Mouse (Mus musculus): ENCODE results near the gene Ankrd7.
"Not testable (repeated sequence)": the region's sequence is repeated elsewhere in the genome, so short reads cannot be mapped to it uniquely, and the experiment has no call there.

Ankrd7 gene

GRCm38 (mm10) chr6:18866018-18866417 lies at the start of gene Ankrd7:
Gene Ankrd7, plus strand, starts transcription at chr6:18866318.
- no peak for DNase-seq

GRCm38 (mm10) chr6:18819343-18819742 lies 46.8 kb upstream of the Ankrd7 start:
- peak; percentile 80 for DNase-seq

GRCm38 (mm10) chr6:18820246-18820645 lies 45.9 kb upstream of the Ankrd7 start:
- DNase-seq, result no peak

GRCm38 (mm10) chr6:18822812-18823211 lies 43.3 kb upstream of the Ankrd7 start:
- DNase-seq, result peak; percentile 1

- no peak for DNase-seq
Observed at GRCm38 (mm10) chr6:18832958-18833357, 33.2 kb upstream of the Ankrd7 start.

- DNase-seq, result not testable (repeated sequence)
Observed at GRCm38 (mm10) chr6:18844529-18844928, 21.6 kb upstream of the Ankrd7 start.

GRCm38 (mm10) chr6:18845571-18845970 lies 20.5 kb upstream of the Ankrd7 start:
- not testable (repeated sequence) for DNase-seq

- DNase-seq, result peak; percentile 98
Observed at GRCm38 (mm10) chr6:18848051-18848701, 17.9 kb upstream of the Ankrd7 start, which contains the start of gene Lsm8. Gene Lsm8, plus strand, starts transcription at chr6:18848579.

- DNase-seq, result no peak
Observed at GRCm38 (mm10) chr6:18848702-18849061, 17.4 kb upstream of the Ankrd7 start.

- DNase-seq, result no peak
Observed at GRCm38 (mm10) chr6:18855323-18855722, 10.8 kb upstream of the Ankrd7 start.

GRCm38 (mm10) chr6:18856487-18857078 lies 9.5 kb upstream of the Ankrd7 start:
- no peak for DNase-seq

GRCm38 (mm10) chr6:18889030-18889429 lies 22.9 kb downstream of the Ankrd7 start:
- no peak for DNase-seq

GRCm38 (mm10) chr6:18894142-18894541 lies 28.0 kb downstream of the Ankrd7 start:
- no peak for DNase-seq

GRCm38 (mm10) chr6:18907173-18907572 lies 41.1 kb downstream of the Ankrd7 start:
- peak; percentile 4 for DNase-seq

GRCm38 (mm10) chr6:18913179-18913578 lies 47.1 kb downstream of the Ankrd7 start:
- no peak for DNase-seq

- peak; percentile 8 for DNase-seq
Observed at GRCm38 (mm10) chr6:18916021-18916420, 49.9 kb downstream of the Ankrd7 start.

GRCm38 (mm10) chr6:18916471-18916870 lies 50.4 kb downstream of the Ankrd7 start:
- DNase-seq, result no peak
